In genomic region chr12:73449911-73450520, GRCm38 (mm10) we compare ENCODE assay signal across 8 mouse cellular contexts.
A peak's percentile ranks its signal among the peaks of the same experiment; 100 is the strongest.
DNase-seq lines count a peak whose midpoint lies in the region; ATAC-seq and TF ChIP-seq lines count a peak whose summit lies in the region.
"Had no signal": no experiment of that assay in that cellular context is flagged by ENCODE, and none has a peak within 500 bp of the region (broad histone marks: within the 10 kb centered on the region; RNA-seq: fewer than 3 reads in every experiment).

No protein-coding gene starts in this region.

- H3K4me3 ChIP-seq in intestine, postnatal 0 days (ENCODE audit: low read depth, low read length) = no peak overlapping the region
- no peak overlapping the region for H3K4me3 ChIP-seq in intestine, embryonic 15.5 days (replicated peaks)
- no peak overlapping the region for H3K4me3 ChIP-seq in C2C12 (ENCODE audit: insufficient read depth, poor library complexity, severe bottlenecking)
- no peak overlapping the region for H3K4me3 ChIP-seq in embryonic facial prominence, embryonic 14.5 days (ENCODE audit: low read depth, low read length)
- H3K4me3 ChIP-seq: neural tube, embryonic 12.5 days had no signal

- H3K9me3 ChIP-seq in intestine, postnatal 0 days (ENCODE audit: control insufficient read depth) = no peaks in the 10 kb centered on the region
- H3K9me3 ChIP-seq in intestine, embryonic 15.5 days = no peaks in the 10 kb centered on the region
- H3K9me3 ChIP-seq in embryonic facial prominence, embryonic 14.5 days (ENCODE audit: control insufficient read depth, low read length) = peaks cover 4% of the 10 kb centered on the region
- H3K9me3 ChIP-seq: neural tube, embryonic 12.5 days had no signal

- H3ac ChIP-seq in C2C12 (ENCODE audit: control insufficient read depth, insufficient read length, low read depth) = no peak overlapping the region

- H3K27me3 ChIP-seq in intestine, postnatal 0 days (replicated peaks; ENCODE audit: control insufficient read depth, insufficient read depth, low read length) = no peaks in the 10 kb centered on the region
- H3K27me3 ChIP-seq in intestine, embryonic 15.5 days (replicated peaks) = 0 out of 2 replicates have a peak, but pooled peaks cover 3% of the 10 kb centered on the region
- H3K27me3 ChIP-seq in C2C12 (ENCODE audit: control insufficient read depth, insufficient read depth, insufficient read length) = no peaks in the 10 kb centered on the region
- H3K27me3 ChIP-seq in embryonic facial prominence, embryonic 14.5 days (replicated peaks; ENCODE audit: control insufficient read depth, insufficient read depth, low read length) = no peaks in the 10 kb centered on the region
- H3K27me3 ChIP-seq: neural tube, embryonic 12.5 days had no signal

- H3K4me2 ChIP-seq in intestine, postnatal 0 days (replicated peaks; ENCODE audit: low read depth) = no peak overlapping the region
- no peak overlapping the region for H3K4me2 ChIP-seq in intestine, embryonic 15.5 days (replicated peaks)
- no peak overlapping the region for H3K4me2 ChIP-seq in embryonic facial prominence, embryonic 14.5 days (ENCODE audit: low read depth, low read length)
- H3K4me2 ChIP-seq: neural tube, embryonic 12.5 days had no signal

- no peak overlapping the region for H3K27ac ChIP-seq in intestine, postnatal 0 days (ENCODE audit: low read depth, low read length)
- no peak overlapping the region for H3K27ac ChIP-seq in intestine, embryonic 15.5 days
- 0 out of 2 replicates have a peak overlapping the region, but pooled peaks have one; percentile 50 for H3K27ac ChIP-seq in embryonic facial prominence, embryonic 14.5 days (replicated peaks; ENCODE audit: low read depth, low read length)
- H3K27ac ChIP-seq: neural tube, embryonic 12.5 days had no signal

- WGBS in intestine, postnatal 0 days = 55% methylated on average over 9 of the region's 9 CpGs
- 58% methylated on average over 9 of the region's 9 CpGs for WGBS in intestine, embryonic 15.5 days
- WGBS in embryonic facial prominence, embryonic 14.5 days = 54% methylated on average over 9 of the region's 9 CpGs

- no peak for ATAC-seq in intestine, postnatal 0 days
- ATAC-seq in intestine, embryonic 15.5 days = no peak
- no peak for ATAC-seq in embryonic facial prominence, embryonic 14.5 days (ENCODE audit: low read depth)

- no peak overlapping the region for H3K9ac ChIP-seq in intestine, postnatal 0 days (ENCODE audit: low read depth, low read length)
- H3K9ac ChIP-seq in intestine, embryonic 15.5 days = no peak overlapping the region
- no peak overlapping the region for H3K9ac ChIP-seq in embryonic facial prominence, embryonic 14.5 days (ENCODE audit: low read depth, low read length)
- H3K9ac ChIP-seq: neural tube, embryonic 12.5 days had no signal

- no peaks in the 10 kb centered on the region for H3K79me2 ChIP-seq in C2C12 (ENCODE audit: control insufficient read depth, insufficient read depth)

- DNase-seq in ES-CJ7 (ENCODE audit: low read depth, low spot score) = peak; percentile 77
- DNase-seq in embryonic facial prominence, embryonic 14.5 days (ENCODE audit: low spot score) = no peak
- DNase-seq in naive thymus-derived CD4-positive, alpha-beta T cell, adult 2 months (ENCODE audit: low read depth) = peak; percentile 62
- DNase-seq in spleen, postnatal 14 days (ENCODE audit: low spot score in 2 of 2) = no peak

- H3K4me1 ChIP-seq in intestine, postnatal 0 days (replicated peaks; ENCODE audit: control insufficient read depth, insufficient read depth, low read length) = no peaks in the 10 kb centered on the region
- H3K4me1 ChIP-seq in intestine, embryonic 15.5 days (replicated peaks) = peaks cover 8% of the 10 kb centered on the region; the same call in 1 of the 2 replicates
- H3K4me1 ChIP-seq in embryonic facial prominence, embryonic 14.5 days (ENCODE audit: control insufficient read depth, insufficient read depth, low read length) = peaks cover 13% of the 10 kb centered on the region

- peak; percentile 75 for TF ChIP-seq CTCF in intestine, postnatal 0 days (IDR thresholded peaks at IDR 0.05; ENCODE audit: low read depth)
- TF ChIP-seq CTCF in C2C12 (IDR thresholded peaks at IDR 0.05; ENCODE audit: control insufficient read depth, insufficient read depth, insufficient read length) = peak; percentile 8

- H3K79me3 ChIP-seq in C2C12 (ENCODE audit: low read depth) = no peaks in the 10 kb centered on the region

- no peaks in the 10 kb centered on the region for H3K36me3 ChIP-seq in intestine, postnatal 0 days (ENCODE audit: control insufficient read depth, insufficient read depth)
- H3K36me3 ChIP-seq in intestine, embryonic 15.5 days = no peaks in the 10 kb centered on the region
- no peaks in the 10 kb centered on the region for H3K36me3 ChIP-seq in C2C12 (ENCODE audit: control insufficient read depth, insufficient read depth)
- no peaks in the 10 kb centered on the region for H3K36me3 ChIP-seq in embryonic facial prominence, embryonic 14.5 days (ENCODE audit: control insufficient read depth, insufficient read depth, low read length)
- H3K36me3 ChIP-seq: neural tube, embryonic 12.5 days had no signal

TF ChIP-seq in C2C12, 6 proteins besides CTCF, POLR2A, EP300 and RAD21:
- TF ChIP-seq MAX (IDR thresholded peaks at IDR 0.05) = peak; percentile 90
- no peak for TF ChIP-seq CEBPB (IDR thresholded peaks at IDR 0.05; ENCODE audit: low read depth)

Comparison
In these comparisons a context has a peak if more than half of its experiments do, and no peak if none do; other contexts are left out.
1. DNase-seq: peak in ES-CJ7 (single experiment) and naive thymus-derived CD4-positive, alpha-beta T cell, adult 2 months (single experiment); none in embryonic facial prominence, embryonic 14.5 days (single experiment) and spleen, postnatal 14 days (0 of 2).